8 mouse cellular contexts compared by ENCODE assay signal in genomic region chr3:55373689-55374088, GRCm38 (mm10).
A peak's percentile ranks its signal among the peaks of the same experiment; 100 is the strongest.
DNase-seq lines count a peak whose midpoint lies in the region; ATAC-seq and TF ChIP-seq lines count a peak whose summit lies in the region.

No protein-coding gene starts in this region.

- peak; percentile 82 for ATAC-seq in intestine, embryonic 15.5 days
- ATAC-seq in midbrain, embryonic 12.5 days (ENCODE audit: low FRiP score, low read depth), result peak; percentile 90
- ATAC-seq in stomach, postnatal 0 days (ENCODE audit: low FRiP score, low TSS enrichment), result no peak

- peak overlapping the region; percentile 66 for H3K4me3 ChIP-seq in gastrocnemius, adult 2 months
- H3K4me3 ChIP-seq in intestine, embryonic 15.5 days (replicated peaks), result peak overlapping the region; percentile 22
- H3K4me3 ChIP-seq in midbrain, embryonic 12.5 days, result peak overlapping the region; percentile 36
- H3K4me3 ChIP-seq in stomach, postnatal 0 days (ENCODE audit: low read depth, low read length), result peak overlapping the region; percentile 17

- H3K4me2 ChIP-seq in intestine, embryonic 15.5 days (replicated peaks), result peak overlapping the region; percentile 56
- H3K4me2 ChIP-seq in midbrain, embryonic 12.5 days (replicated peaks), result peak overlapping the region; percentile 57
- H3K4me2 ChIP-seq in stomach, postnatal 0 days (replicated peaks; ENCODE audit: low read depth), result peak overlapping the region; percentile 42

- peak; percentile 21 for DNase-seq in gastrocnemius, adult 2 months
- DNase-seq in gastrocnemius, postnatal 14 days, result no peak
- DNase-seq in cerebellum, postnatal 14 days, result peak; percentile 83 to 87
- DNase-seq in frontal cortex, postnatal 36 days (ENCODE audit: low spot score in 2 of 2), result peak; percentile 67 to 89
- peak; percentile 84 to 91 for DNase-seq in left cerebral cortex, postnatal 25 days (ENCODE audit: low spot score in 2 of 2)
- DNase-seq in stomach, postnatal 0 days (ENCODE audit: low spot score), result no peak

- H3K27me3 ChIP-seq in intestine, embryonic 15.5 days (replicated peaks), result no peaks in the 10 kb centered on the region
- H3K27me3 ChIP-seq in midbrain, embryonic 12.5 days, result peaks cover 3% of the 10 kb centered on the region; the same call in 1 of the 2 replicates
- H3K27me3 ChIP-seq in stomach, postnatal 0 days (ENCODE audit: control insufficient read depth, insufficient read depth, low read length), result no peaks in the 10 kb centered on the region

- no peaks in the 10 kb centered on the region for H3K4me1 ChIP-seq in intestine, embryonic 15.5 days (replicated peaks)
- no peaks in the 10 kb centered on the region for H3K4me1 ChIP-seq in midbrain, embryonic 12.5 days
- H3K4me1 ChIP-seq in stomach, postnatal 0 days (replicated peaks; ENCODE audit: control insufficient read depth, insufficient read depth), result no peaks in the 10 kb centered on the region

- no peaks in the 10 kb centered on the region for H3K9me3 ChIP-seq in intestine, embryonic 15.5 days
- no peaks in the 10 kb centered on the region for H3K9me3 ChIP-seq in midbrain, embryonic 12.5 days
- H3K9me3 ChIP-seq in stomach, postnatal 0 days (ENCODE audit: control insufficient read depth, low read length), result no peaks in the 10 kb centered on the region

- no peak for TF ChIP-seq EP300 in stomach, postnatal 0 days (optimal IDR thresholded peaks at IDR 0.05)

- intact Hi-C loops in gastrocnemius, adult 2 months (cut with DNase I), result loop anchor here (10.0 kb wide), 2 partner anchors 91 to 141 kb away; no protein-coding TSS in a partner anchor
- intact Hi-C loops in gastrocnemius, postnatal 14 days (cut with DNase I; ENCODE audit: low total_unique reads), result no loop called here
- intact Hi-C loops in left cerebral cortex, postnatal 25 days (cut with DNase I), result loop anchor here (2.0 to 5.0 kb wide), 2 partner anchors 91 to 104 kb away; no protein-coding TSS in a partner anchor

- WGBS in intestine, embryonic 15.5 days, result 2% methylated on average over 11 of the region's 11 CpGs
- WGBS in midbrain, embryonic 12.5 days, result 4% methylated on average over 11 of the region's 11 CpGs
- 4% methylated on average over 11 of the region's 11 CpGs for WGBS in stomach, postnatal 0 days

- peak overlapping the region; percentile 43; the same call in 1 of the 2 replicates for H3K27ac ChIP-seq in gastrocnemius, adult 2 months
- H3K27ac ChIP-seq in intestine, embryonic 15.5 days, result no peak overlapping the region
- peak overlapping the region; percentile 70 for H3K27ac ChIP-seq in midbrain, embryonic 12.5 days (replicated peaks)
- no peak overlapping the region for H3K27ac ChIP-seq in stomach, postnatal 0 days (replicated peaks)

- H3K36me3 ChIP-seq in intestine, embryonic 15.5 days, result no peaks in the 10 kb centered on the region
- H3K36me3 ChIP-seq in midbrain, embryonic 12.5 days, result no peaks in the 10 kb centered on the region
- H3K36me3 ChIP-seq in stomach, postnatal 0 days (ENCODE audit: control insufficient read depth, insufficient read depth, low read length), result no peaks in the 10 kb centered on the region

- H3K9ac ChIP-seq in intestine, embryonic 15.5 days, result 0 out of 2 replicates have a peak overlapping the region, but pooled peaks have one; percentile 1
- peak overlapping the region; percentile 39; the same call in 1 of the 2 replicates for H3K9ac ChIP-seq in midbrain, embryonic 12.5 days (replicated peaks)
- H3K9ac ChIP-seq in stomach, postnatal 0 days (ENCODE audit: low read length), result no peak overlapping the region

- TF ChIP-seq CTCF in gastrocnemius, adult 2 months (IDR thresholded peaks at IDR 0.05), result peak; percentile 64
- peak; percentile 73 for TF ChIP-seq CTCF in stomach, postnatal 0 days (IDR thresholded peaks at IDR 0.05; ENCODE audit: low read depth)

Comparison
In these comparisons a context has a peak if more than half of its experiments do, and no peak if none do; other contexts are left out.
1. DNase-seq: peak in gastrocnemius, adult 2 months (single experiment), cerebellum, postnatal 14 days (2 of 2), frontal cortex, postnatal 36 days (2 of 2) and left cerebral cortex, postnatal 25 days (2 of 2); none in gastrocnemius, postnatal 14 days (single experiment) and stomach, postnatal 0 days (single experiment).
2. H3K27ac ChIP-seq: peak in gastrocnemius, adult 2 months (single experiment) and midbrain, embryonic 12.5 days (single experiment); none in intestine, embryonic 15.5 days (single experiment) and stomach, postnatal 0 days (single experiment).
3. Peak in every context shown above with its lines, with median percentiles within 50 percentile points of each other: H3K4me3 ChIP-seq and H3K4me2 ChIP-seq.